Mouse (Mus musculus): Measurements from ENCODE around the gene Cd7.
"Not testable (repeated sequence)": the region's sequence is repeated elsewhere in the genome, so short reads cannot be mapped to it uniquely, and the experiment has no call there.

The Cd7 gene

GRCm38 (mm10) chr11:121039302-121039701, at the start of gene Cd7:
Gene Cd7 (minus strand): TSS chr11:121039418.
- no peak for DNase-seq (ENCODE audit: low spot score in 2 of 2)

DNA sequence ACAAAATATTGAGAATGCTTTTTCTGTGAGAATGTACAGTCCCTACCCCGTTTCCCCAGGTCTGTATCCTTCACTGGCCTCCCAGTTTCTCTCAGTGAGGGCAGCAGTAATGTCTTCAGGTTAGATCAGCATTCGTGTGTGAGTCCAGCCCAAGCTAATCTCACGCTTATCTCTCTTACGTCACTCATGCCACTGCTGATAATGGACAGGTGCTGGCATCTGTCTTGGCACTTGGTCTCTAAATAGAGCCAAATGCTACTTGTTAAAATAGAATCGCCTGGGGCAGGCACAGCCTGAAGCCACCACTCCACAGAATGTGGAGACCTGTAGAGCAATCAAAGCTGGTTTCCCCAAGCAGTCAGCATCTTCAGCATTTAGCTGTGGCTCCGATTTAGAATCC, 49.8 kb upstream of the Cd7 start:
- no peak for DNase-seq (ENCODE audit: low spot score in 2 of 2)

DNA sequence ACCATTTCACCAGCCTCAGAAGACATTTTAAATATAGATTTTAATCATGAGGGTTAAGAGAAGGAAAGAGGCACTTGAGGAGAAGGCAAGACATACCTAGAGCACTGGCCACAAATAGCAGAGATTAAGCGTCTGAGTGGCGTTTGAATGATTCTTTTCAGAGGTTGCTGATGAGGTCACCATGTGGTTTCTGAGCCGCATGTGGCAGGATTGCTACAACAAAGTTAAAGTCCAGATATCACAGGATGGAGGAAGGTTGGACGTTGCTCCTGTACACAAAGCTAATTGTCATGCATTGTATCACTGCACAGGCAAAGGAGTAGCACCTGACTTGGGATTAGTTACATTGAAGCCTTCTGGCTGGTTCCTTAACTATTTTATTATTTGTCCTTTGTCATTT, 47.1 kb upstream of the Cd7 start:
- DNase-seq (ENCODE audit: low spot score in 2 of 2) = no peak

GRCm38 (mm10) chr11:121085181-121085580, 46.0 kb upstream of the Cd7 start:
- DNase-seq (ENCODE audit: low spot score in 2 of 2) = no peak

DNA sequence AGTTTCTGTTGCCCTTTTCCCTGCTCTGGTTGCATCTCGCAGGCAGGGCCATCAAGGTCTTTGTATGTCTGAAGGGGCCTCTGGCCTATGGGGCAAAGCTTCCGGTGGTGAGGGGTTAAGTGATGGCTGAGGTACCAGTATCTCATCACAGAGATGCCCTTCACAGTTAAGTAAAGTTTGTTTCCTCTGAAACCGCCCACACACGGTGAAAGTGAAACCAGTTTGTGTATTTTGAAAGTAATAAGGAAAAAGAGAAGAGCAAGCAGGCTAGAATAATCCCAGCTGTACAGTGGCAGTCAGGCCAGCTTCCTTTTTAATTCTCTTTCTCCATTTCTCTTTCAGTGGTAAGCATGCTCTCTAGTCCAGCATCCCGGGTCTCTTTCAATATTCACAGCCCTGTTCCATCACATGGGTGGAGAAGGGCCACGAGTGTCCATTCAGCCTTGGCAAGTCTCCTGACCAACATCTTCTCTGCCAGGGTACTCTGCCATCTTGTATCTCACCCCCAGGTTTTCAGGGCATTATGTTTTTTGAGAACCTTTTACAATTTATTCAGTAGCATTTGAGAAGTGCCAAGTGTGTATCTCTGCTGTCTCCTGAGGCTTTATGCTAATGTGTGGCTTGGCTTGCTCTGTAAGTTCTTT, 43.8 kb upstream of the Cd7 start:
- DNase-seq (ENCODE audit: low spot score in 2 of 2) = no peak

DNA sequence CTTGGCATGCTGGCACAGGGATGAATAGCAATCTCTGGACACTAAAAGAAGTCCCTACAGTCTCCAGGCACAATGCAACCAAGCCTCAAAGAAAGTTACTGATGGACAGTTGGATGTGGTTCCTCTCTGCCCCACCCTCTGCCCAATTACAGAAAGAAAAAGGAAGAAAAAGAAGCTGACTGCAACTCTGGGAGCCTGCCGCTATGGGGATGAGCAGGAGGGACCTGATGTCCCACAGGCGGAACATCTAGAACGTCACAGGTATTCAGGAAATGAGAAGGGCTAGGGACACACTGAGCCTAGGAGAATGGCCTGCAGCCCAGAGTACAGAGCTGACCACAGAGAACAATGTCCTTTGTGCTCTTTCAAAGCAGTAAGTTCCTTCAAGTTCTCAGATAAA, 43.0 kb upstream of the Cd7 start:
- DNase-seq (ENCODE audit: low spot score in 2 of 2) = no peak

DNA sequence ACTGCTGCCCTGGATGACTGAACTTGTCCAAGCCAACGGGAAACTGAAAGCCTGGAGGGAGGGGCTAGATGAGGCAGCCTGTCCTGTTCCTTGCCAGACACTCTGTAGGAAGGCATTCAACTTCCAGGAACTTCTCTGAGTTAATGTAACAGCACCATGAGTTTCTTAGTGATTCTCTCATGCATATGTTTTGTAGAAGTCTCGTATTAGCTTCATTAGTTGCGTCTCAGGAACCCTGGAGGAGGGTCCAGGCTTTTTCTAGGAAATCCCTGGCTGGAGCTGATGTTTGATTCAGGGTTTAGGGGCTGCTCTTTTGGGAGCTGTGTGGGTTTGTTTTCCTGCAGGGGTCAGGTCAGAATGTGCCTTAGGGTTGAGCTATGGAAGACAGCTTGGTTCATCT, 41.9 kb upstream of the Cd7 start, which contains the start of gene Sectm1a:
TSS of gene Sectm1a (minus strand) at position 101 of the 400 bp plus-strand sequence.
- no peak for DNase-seq (ENCODE audit: low spot score in 2 of 2)

DNA sequence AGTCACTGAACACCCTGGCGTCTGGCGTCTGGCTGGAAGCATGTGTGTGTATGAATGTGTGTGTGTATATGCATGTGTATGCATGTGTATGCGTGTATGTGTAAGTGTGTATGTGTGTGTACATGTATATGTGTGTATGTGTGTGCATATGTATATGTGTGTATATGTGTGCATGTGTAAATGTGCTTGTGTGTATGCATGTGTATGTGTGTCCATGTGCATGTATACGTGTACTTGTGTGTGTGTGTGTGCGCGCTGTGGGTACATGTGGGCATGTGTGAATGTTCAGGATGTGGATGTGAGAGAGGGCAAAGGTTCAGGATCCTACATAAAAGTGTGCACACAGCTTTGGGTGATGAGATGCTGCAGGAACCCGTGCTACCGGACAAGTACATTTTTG, 41.1 kb upstream of the Cd7 start:
- DNase-seq (ENCODE audit: low spot score in 2 of 2) = no peak

DNA sequence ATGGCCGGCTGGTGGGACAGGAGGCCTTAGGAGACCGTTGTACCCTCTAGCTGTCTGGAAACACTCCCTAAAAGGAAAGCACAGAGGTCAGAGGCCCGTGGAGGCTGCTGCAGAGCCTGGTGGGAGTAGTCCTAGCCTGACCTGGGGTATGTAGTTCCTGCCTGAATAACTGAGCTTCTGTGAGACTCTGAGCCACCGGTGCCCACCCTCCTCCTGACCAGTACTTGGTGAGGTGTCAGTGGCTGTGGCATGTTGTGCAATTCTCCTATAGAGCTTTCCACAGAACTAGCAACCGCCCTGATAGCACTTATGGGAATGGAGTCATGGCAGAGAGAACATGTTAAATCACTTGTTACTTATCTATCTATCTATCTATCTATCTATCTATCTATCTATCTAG, 36.4 kb upstream of the Cd7 start:
- no peak for DNase-seq (ENCODE audit: low spot score in 2 of 2)

- DNase-seq (ENCODE audit: low spot score in 2 of 2) = not testable (repeated sequence)
Observed at GRCm38 (mm10) chr11:121069662-121070061, 30.4 kb upstream of the Cd7 start.

GRCm38 (mm10) chr11:121067895-121068294, 28.7 kb upstream of the Cd7 start:
- DNase-seq (ENCODE audit: low spot score in 2 of 2) = no peak

DNA sequence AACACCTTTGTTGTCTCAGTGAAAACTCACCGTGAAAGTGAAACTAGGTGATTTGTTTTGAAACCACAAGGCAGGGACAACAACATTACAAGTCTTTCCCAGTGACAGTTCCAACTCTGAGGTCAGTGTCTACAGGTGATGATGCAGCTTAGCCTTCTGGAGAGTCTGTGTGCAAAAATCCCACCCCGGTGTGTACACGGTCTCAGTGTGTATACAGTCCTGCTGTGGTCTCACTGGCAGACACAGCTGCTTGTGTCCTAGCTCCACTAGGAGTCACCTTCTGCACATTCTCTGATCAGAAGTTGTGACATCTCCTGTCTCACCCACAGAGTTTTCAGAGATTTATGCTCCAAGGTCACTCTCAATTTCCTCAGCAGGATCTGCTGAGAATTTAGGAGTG, 25.0 kb upstream of the Cd7 start:
- DNase-seq (ENCODE audit: low spot score in 2 of 2) = no peak

DNA sequence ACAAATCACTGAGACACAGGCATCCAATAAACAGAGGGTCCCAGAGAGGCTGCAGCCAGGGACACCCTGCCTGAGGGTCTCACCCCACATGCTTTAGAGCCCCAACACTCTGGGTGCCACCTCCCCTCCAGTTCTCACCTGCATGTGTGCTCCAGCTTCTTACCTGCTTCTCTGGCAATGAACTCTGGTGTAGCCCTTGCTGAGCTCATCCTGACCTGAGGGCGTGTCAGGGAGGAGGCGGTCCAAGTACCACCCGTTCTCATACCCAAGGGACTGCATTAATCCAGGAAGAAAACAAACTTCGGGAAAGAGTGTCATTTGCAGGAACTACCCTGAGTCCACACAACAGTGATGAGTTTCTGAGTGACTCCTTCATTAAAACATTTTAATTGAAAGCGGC, 24.2 kb upstream of the Cd7 start, which contains the start of gene Sectm1b:
TSS of gene Sectm1b (minus strand) at position 191 of the 400 bp plus-strand sequence.
- no peak for DNase-seq (ENCODE audit: low spot score in 2 of 2)

GRCm38 (mm10) chr11:121061615-121062014, 22.4 kb upstream of the Cd7 start:
- DNase-seq (ENCODE audit: low spot score in 2 of 2) = no peak

DNA sequence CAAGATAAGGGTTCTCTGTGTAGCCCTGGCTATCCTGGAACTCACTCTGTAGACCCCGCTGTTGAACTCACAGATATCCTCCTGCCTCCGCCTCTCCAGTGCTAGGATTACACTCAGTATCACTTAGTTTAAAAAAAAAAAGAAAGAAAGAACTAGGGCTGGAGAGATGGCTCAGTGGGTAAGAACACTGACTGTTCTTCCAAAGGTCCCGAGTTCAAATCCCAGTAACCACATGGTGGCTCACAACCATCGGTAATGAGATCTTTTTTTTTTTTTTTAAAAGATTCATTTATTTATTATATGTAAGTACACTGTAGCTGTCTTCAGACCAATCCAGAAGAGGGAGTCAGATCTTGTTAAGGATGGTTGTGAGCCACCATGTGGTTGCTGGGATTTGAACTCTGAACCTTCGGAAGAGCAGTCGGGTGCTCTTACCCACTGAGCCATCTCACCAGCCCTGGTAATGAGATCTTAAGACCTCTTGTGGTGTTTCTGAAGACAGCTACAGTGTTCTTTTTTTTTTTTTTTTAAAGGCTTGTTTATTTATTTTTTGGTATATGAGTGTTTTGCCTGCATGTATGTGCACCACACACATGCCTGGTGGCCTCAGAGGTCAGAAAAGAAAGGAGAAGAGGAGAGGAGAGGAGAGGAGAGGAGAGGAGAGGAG, 21.3 kb upstream of the Cd7 start:
- DNase-seq (ENCODE audit: low spot score in 2 of 2) = not testable (repeated sequence)

DNA sequence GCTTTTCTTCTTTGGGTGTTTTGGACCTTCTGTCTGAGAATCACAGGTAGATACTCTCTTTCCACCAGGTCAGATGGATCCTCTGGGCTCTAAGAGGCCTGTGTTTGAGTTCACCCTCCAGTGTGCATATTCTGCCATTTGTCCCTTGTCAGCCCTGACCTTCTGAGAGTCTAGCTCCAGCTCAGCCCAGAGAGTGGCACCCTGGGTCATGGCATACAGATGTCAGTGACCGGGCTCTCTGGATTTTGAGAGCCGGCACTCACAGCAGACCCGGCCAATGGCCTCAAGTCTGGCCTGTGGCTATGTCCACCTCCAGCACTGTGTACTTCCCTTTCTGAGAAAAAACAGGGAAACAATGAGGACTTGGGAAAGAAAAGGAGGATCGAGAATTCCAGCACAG, 20.3 kb upstream of the Cd7 start:
- no peak for DNase-seq (ENCODE audit: low spot score in 2 of 2)

GRCm38 (mm10) chr11:121058956-121059355, 19.7 kb upstream of the Cd7 start:
- no peak for DNase-seq (ENCODE audit: low spot score in 2 of 2)

DNA sequence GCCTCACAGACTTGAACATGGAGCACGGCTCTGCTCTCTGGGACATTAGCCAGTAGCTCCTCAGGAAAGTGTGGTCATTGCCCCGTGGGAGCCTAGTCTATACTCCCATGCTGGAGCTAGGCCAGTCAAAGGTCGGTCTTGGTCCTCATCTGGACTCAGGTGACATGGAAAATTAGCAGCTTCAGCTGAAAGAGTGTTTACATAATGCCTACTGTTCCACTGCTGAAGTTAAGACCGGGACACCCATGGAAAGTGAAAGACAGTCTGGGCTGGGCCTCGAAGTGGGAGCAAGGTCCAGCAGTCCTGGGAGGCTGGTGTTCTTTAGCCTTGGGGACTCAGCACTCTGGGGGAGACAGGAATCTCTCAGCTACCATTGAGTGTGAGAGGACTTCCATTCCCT, 18.9 kb upstream of the Cd7 start:
- DNase-seq (ENCODE audit: low spot score in 2 of 2) = no peak

GRCm38 (mm10) chr11:121056536-121057236, 17.5 kb upstream of the Cd7 start:
- no peak for DNase-seq (ENCODE audit: low spot score in 2 of 2)

- peak; percentile 64 to 76 for DNase-seq (ENCODE audit: low spot score in 2 of 2)
Observed at GRCm38 (mm10) chr11:121053536-121053935, 14.3 kb upstream of the Cd7 start.

DNA sequence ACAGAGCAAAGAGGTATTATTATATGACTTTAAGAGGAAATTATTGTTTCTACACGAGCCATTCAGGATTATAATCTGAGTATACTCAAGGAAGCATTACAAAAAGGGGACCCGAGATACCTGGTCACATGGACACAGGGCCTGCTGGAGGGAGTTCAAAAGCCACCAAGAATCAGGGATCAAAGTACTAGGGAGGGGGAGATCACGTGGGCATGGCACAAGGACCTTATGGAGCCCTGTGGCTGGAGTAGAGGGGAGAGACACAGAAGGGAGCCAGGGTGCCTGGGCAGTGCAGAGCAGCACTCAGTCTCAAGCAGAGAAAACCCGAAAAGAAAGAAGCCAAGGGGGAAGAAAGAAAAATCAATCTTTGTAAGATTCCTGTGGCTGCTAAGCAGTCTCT, 13.2 kb upstream of the Cd7 start:
- no peak for DNase-seq (ENCODE audit: low spot score in 2 of 2)

DNA sequence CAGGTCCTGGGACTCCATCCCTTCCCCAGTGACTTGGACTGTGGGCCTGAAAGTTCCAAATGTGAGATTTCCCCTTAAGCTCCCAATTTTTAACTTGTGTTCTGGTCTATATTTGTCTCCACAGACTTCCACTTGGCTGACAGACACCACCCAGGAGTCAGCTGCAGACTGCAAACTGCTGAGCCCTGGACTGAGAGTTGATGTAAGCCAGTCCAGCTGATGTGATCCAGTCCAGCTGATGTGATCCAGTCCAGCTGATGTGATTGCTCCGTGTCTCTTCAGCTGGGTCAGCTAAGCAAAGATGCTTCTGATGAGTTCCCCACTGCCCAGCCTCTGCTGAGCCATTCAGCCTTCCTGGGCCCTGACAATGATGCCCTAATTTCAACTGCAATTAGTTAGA, 12.6 kb upstream of the Cd7 start:
- no peak for DNase-seq (ENCODE audit: low spot score in 2 of 2)

- DNase-seq (ENCODE audit: low spot score in 2 of 2) = no peak
Observed at GRCm38 (mm10) chr11:121049840-121050239, 10.6 kb upstream of the Cd7 start.

All from urinary bladder, postnatal 36 days (tissue).